Mouse (Mus musculus): ENCODE measurements around the gene Fnbp1. TPM values are rescaled to one million over a fixed set of nuclear protein-coding genes. Genes with fewer than 3 reads are reported as not detected.

Gene Fnbp1
- polyA plus RNA-seq, 1 experiment from 2014 or later, result 23.2 TPM

GRCm38 (mm10) chr2:31052441-31052840 is 89.4 kb downstream of the Fnbp1 start:
- ATAC-seq, result no peak
- WGBS, result 93% methylated on average over 10 of the region's 10 CpGs
- Histone ChIP-seq H3K27ac (ENCODE audit: low read length) (no peak overlapping the region), H3K4me2 (ENCODE audit: low read length) (no peak overlapping the region), H3K9me3 (ENCODE audit: control insufficient read depth, low read length) (no peaks in the 10 kb centered on the region), H3K27me3 (replicated peaks; ENCODE audit: control insufficient read depth, insufficient read depth, low read length) (no peaks in the 10 kb centered on the region), H3K36me3 (ENCODE audit: control insufficient read depth, insufficient read depth) (peaks cover 14% of the 10 kb centered on the region), H3K4me1 (replicated peaks; ENCODE audit: control insufficient read depth, insufficient read depth, low read length) (no peaks in the 10 kb centered on the region), H3K4me3 (replicated peaks; ENCODE audit: low read length) (no peak overlapping the region), H3K9ac (replicated peaks; ENCODE audit: low read depth, low read length) (no peak overlapping the region)

DNA sequence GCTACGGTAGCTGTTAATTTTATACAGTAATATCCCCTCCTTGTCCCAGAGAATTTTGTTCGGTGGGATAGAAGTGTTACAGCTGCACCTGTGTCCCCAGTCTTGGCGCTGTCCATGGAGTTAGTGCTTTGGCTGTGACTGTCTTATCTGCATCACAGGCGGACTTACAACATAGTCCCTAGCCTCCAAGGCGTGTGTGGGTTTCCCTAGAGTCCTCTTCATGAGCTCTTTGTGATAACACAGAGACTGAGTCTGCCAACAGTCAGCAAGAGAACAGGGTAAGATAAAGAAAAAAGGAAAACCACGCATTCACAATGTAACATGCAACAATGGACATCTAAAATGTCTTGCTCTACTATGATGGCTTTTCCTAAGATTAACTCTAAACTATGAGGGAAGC is 93.8 kb downstream of the Fnbp1 start:
- 95% methylated on average over 6 of the region's 6 CpGs for WGBS
- H3K9ac ChIP-seq (replicated peaks; ENCODE audit: low read depth, low read length), result no peak overlapping the region
- no peak overlapping the region for H3K4me2 ChIP-seq (ENCODE audit: low read length)
- no peak for ATAC-seq
- no peaks in the 10 kb centered on the region for H3K27me3 ChIP-seq (replicated peaks; ENCODE audit: control insufficient read depth, insufficient read depth, low read length)
- no peaks in the 10 kb centered on the region for H3K4me1 ChIP-seq (replicated peaks; ENCODE audit: control insufficient read depth, insufficient read depth, low read length)
- H3K4me3 ChIP-seq (replicated peaks; ENCODE audit: low read length), result no peak overlapping the region
- H3K9me3 ChIP-seq (ENCODE audit: control insufficient read depth, low read length), result no peaks in the 10 kb centered on the region
- no peak overlapping the region for H3K27ac ChIP-seq (ENCODE audit: low read length)
- no peaks in the 10 kb centered on the region for H3K36me3 ChIP-seq (ENCODE audit: control insufficient read depth, insufficient read depth)

DNA sequence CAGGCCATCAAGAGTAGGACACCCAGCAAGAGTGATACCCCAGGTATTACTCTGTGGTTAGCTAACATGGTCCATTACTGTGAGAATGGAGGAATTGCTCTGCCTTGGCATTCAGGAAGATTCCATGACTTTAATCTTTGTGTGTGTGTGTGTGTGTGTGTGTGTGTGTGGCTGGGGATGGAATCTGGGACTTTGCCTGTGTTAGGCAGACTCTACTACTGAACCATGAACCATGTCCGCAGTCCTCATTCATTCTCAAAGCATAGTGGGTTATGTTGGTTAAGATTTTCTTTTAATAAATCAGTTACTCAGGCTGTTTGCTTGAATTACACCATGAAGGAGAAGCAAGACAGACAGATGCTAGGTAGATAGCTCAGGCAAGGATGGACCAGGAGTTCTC is 98.0 kb downstream of the Fnbp1 start:
- H3K27me3 ChIP-seq (replicated peaks; ENCODE audit: control insufficient read depth, insufficient read depth, low read length), result no peaks in the 10 kb centered on the region
- no peaks in the 10 kb centered on the region for H3K4me1 ChIP-seq (replicated peaks; ENCODE audit: control insufficient read depth, insufficient read depth, low read length)
- ATAC-seq, result no peak
- H3K4me3 ChIP-seq (replicated peaks; ENCODE audit: low read length), result no peak overlapping the region
- 100% methylated on average over 1 of the region's 1 CpGs for WGBS
- H3K4me2 ChIP-seq (ENCODE audit: low read length), result no peak overlapping the region
- no peaks in the 10 kb centered on the region for H3K9me3 ChIP-seq (ENCODE audit: control insufficient read depth, low read length)
- no peak overlapping the region for H3K27ac ChIP-seq (ENCODE audit: low read length)
- H3K36me3 ChIP-seq (ENCODE audit: control insufficient read depth, insufficient read depth), result peaks cover 4% of the 10 kb centered on the region
- H3K9ac ChIP-seq (replicated peaks; ENCODE audit: low read depth, low read length), result no peak overlapping the region

DNA sequence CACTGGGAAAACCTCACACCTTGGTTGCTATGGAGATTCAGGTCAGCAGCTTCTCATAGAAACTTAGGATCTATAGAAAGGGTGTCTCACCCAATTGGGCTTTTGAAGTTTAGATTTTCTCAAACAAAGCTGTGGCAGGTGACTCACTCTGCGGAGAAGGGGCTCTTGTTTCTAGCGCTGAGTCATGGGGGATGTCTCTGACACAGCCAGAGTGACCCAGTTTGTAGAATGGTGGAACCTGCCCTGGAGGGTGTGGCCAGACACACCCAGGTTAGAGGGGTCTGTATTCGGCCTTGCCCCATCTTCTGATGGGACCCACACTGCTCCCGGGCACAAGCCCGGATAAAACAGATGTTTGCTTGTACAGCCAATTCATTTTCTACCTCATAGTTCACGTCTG is 98.9 kb downstream of the Fnbp1 start:
- Histone ChIP-seq H3K4me1 (replicated peaks; ENCODE audit: control insufficient read depth, insufficient read depth, low read length) (no peaks in the 10 kb centered on the region), H3K27ac (ENCODE audit: low read length) (no peak overlapping the region), H3K36me3 (ENCODE audit: control insufficient read depth, insufficient read depth) (peaks cover 4% of the 10 kb centered on the region), H3K9ac (replicated peaks; ENCODE audit: low read depth, low read length) (no peak overlapping the region), H3K4me3 (replicated peaks; ENCODE audit: low read length) (no peak overlapping the region), H3K4me2 (ENCODE audit: low read length) (no peak overlapping the region), H3K27me3 (replicated peaks; ENCODE audit: control insufficient read depth, insufficient read depth, low read length) (no peaks in the 10 kb centered on the region), H3K9me3 (ENCODE audit: control insufficient read depth, low read length) (no peaks in the 10 kb centered on the region)
- 90% methylated on average over 6 of the region's 6 CpGs for WGBS
- ATAC-seq, result no peak

- Histone ChIP-seq H3K9ac (replicated peaks; ENCODE audit: low read depth, low read length) (no peak overlapping the region), H3K4me3 (replicated peaks; ENCODE audit: low read length) (no peak overlapping the region), H3K4me1 (replicated peaks; ENCODE audit: control insufficient read depth, insufficient read depth, low read length) (no peaks in the 10 kb centered on the region), H3K36me3 (ENCODE audit: control insufficient read depth, insufficient read depth) (peaks cover 4% of the 10 kb centered on the region), H3K27ac (ENCODE audit: low read length) (no peak overlapping the region), H3K4me2 (ENCODE audit: low read length) (no peak overlapping the region), H3K9me3 (ENCODE audit: control insufficient read depth, low read length) (no peaks in the 10 kb centered on the region), H3K27me3 (replicated peaks; ENCODE audit: control insufficient read depth, insufficient read depth, low read length) (no peaks in the 10 kb centered on the region)
- no peak for ATAC-seq
- WGBS, result 92% methylated on average over 6 of the region's 6 CpGs
Measured at GRCm38 (mm10) chr2:31041386-31041785, 100.4 kb downstream of the Fnbp1 start.

DNA sequence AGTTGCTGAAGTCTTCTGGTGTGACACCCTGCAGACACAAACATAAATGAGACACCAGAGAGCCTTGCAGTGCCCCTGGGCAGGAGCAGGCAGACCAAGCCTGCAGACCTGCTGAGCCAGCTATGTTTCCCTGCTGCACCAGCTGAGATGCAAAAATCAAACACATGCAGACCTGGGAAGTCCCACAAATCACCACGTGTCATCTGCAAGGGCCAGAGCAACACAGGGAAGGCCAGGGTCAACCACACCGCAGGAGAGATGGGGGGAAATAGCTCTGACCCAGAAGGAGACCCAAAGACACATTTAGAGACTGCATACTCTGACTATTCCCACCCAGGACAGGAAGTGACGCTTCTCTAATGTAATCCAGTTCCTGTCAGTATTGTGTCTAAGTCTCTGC is 101.3 kb downstream of the Fnbp1 start:
- H3K4me1 ChIP-seq (replicated peaks; ENCODE audit: control insufficient read depth, insufficient read depth, low read length), result no peaks in the 10 kb centered on the region
- no peaks in the 10 kb centered on the region for H3K9me3 ChIP-seq (ENCODE audit: control insufficient read depth, low read length)
- H3K4me3 ChIP-seq (replicated peaks; ENCODE audit: low read length), result no peak overlapping the region
- WGBS, result 89% methylated on average over 3 of the region's 3 CpGs
- H3K4me2 ChIP-seq (ENCODE audit: low read length), result no peak overlapping the region
- no peak overlapping the region for H3K9ac ChIP-seq (replicated peaks; ENCODE audit: low read depth, low read length)
- no peak overlapping the region for H3K27ac ChIP-seq (ENCODE audit: low read length)
- H3K27me3 ChIP-seq (replicated peaks; ENCODE audit: control insufficient read depth, insufficient read depth, low read length), result no peaks in the 10 kb centered on the region
- ATAC-seq, result no peak
- H3K36me3 ChIP-seq (ENCODE audit: control insufficient read depth, insufficient read depth), result peaks cover 7% of the 10 kb centered on the region

- Histone ChIP-seq H3K9me3 (ENCODE audit: control insufficient read depth, low read length) (no peaks in the 10 kb centered on the region), H3K36me3 (ENCODE audit: control insufficient read depth, insufficient read depth) (peaks cover 8% of the 10 kb centered on the region), H3K4me1 (replicated peaks; ENCODE audit: control insufficient read depth, insufficient read depth, low read length) (no peaks in the 10 kb centered on the region), H3K4me2 (ENCODE audit: low read length) (no peak overlapping the region), H3K9ac (replicated peaks; ENCODE audit: low read depth, low read length) (no peak overlapping the region), H3K27me3 (replicated peaks; ENCODE audit: control insufficient read depth, insufficient read depth, low read length) (no peaks in the 10 kb centered on the region), H3K27ac (ENCODE audit: low read length) (no peak overlapping the region), H3K4me3 (replicated peaks; ENCODE audit: low read length) (no peak overlapping the region)
- ATAC-seq, result no peak
- 98% methylated on average over 3 of the region's 3 CpGs for WGBS
Measured at GRCm38 (mm10) chr2:31040043-31040442, 101.8 kb downstream of the Fnbp1 start.

GRCm38 (mm10) chr2:31036811-31037210 is 105.0 kb downstream of the Fnbp1 start:
- 96% methylated on average over 6 of the region's 6 CpGs for WGBS
- ATAC-seq, result no peak
- H3K4me3 ChIP-seq (replicated peaks; ENCODE audit: low read length), result no peak overlapping the region
- H3K27ac ChIP-seq (ENCODE audit: low read length), result no peak overlapping the region
- no peak overlapping the region for H3K4me2 ChIP-seq (ENCODE audit: low read length)
- no peaks in the 10 kb centered on the region for H3K4me1 ChIP-seq (replicated peaks; ENCODE audit: control insufficient read depth, insufficient read depth, low read length)
- no peak overlapping the region for H3K9ac ChIP-seq (replicated peaks; ENCODE audit: low read depth, low read length)
- no peaks in the 10 kb centered on the region for H3K27me3 ChIP-seq (replicated peaks; ENCODE audit: control insufficient read depth, insufficient read depth, low read length)
- H3K9me3 ChIP-seq (ENCODE audit: control insufficient read depth, low read length), result no peaks in the 10 kb centered on the region
- peaks cover 11% of the 10 kb centered on the region for H3K36me3 ChIP-seq (ENCODE audit: control insufficient read depth, insufficient read depth)

- Histone ChIP-seq H3K9ac (replicated peaks; ENCODE audit: low read depth, low read length) (no peak overlapping the region), H3K27ac (ENCODE audit: low read length) (no peak overlapping the region), H3K36me3 (ENCODE audit: control insufficient read depth, insufficient read depth) (peaks cover 6% of the 10 kb centered on the region; the same call in 1 of the 2 replicates), H3K4me2 (ENCODE audit: low read length) (no peak overlapping the region), H3K9me3 (ENCODE audit: control insufficient read depth, low read length) (no peaks in the 10 kb centered on the region), H3K27me3 (replicated peaks; ENCODE audit: control insufficient read depth, insufficient read depth, low read length) (no peaks in the 10 kb centered on the region), H3K4me3 (replicated peaks; ENCODE audit: low read length) (no peak overlapping the region), H3K4me1 (replicated peaks; ENCODE audit: control insufficient read depth, insufficient read depth, low read length) (no peaks in the 10 kb centered on the region)
- peak; percentile 28; the same call in 1 of the 2 replicates for ATAC-seq
- WGBS, result 77% methylated on average over 7 of the region's 7 CpGs
Measured at GRCm38 (mm10) chr2:31031972-31032371, 109.8 kb downstream of the Fnbp1 start.

DNA sequence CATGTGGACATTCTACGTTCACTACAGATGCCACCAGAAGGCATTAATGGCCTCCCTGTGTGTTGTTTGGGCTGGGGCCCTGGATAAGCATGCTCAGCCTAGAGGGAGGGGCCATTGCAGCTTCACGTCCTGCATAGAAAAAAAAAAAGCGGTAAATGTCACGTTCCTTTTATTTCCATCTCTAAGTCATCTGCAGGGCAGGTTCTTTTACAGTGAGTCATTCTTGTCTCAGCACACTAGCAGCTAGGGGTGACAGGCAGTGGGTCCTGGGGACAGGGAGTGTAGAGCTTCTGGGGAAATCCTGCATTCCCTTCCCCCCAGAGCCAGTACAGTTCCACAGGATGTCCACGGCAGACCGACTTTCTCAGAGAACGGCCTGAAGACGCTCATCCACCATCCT is 115.2 kb downstream of the Fnbp1 start:
- Histone ChIP-seq H3K4me3 (replicated peaks; ENCODE audit: low read length) (no peak overlapping the region), H3K27me3 (replicated peaks; ENCODE audit: control insufficient read depth, insufficient read depth, low read length) (no peaks in the 10 kb centered on the region), H3K9ac (replicated peaks; ENCODE audit: low read depth, low read length) (no peak overlapping the region), H3K27ac (ENCODE audit: low read length) (no peak overlapping the region), H3K9me3 (ENCODE audit: control insufficient read depth, low read length) (no peaks in the 10 kb centered on the region), H3K36me3 (ENCODE audit: control insufficient read depth, insufficient read depth) (0 out of 2 replicates have a peak, but pooled peaks cover 2% of the 10 kb centered on the region), H3K4me2 (ENCODE audit: low read length) (no peak overlapping the region), H3K4me1 (replicated peaks; ENCODE audit: control insufficient read depth, insufficient read depth, low read length) (no peaks in the 10 kb centered on the region)
- ATAC-seq, result no peak
- 75% methylated on average over 8 of the region's 8 CpGs for WGBS

Measured in forebrain, embryonic 16.5 days (tissue).